Comparison of ENCODE assay signal across 22 mouse cellular contexts in genomic region chr14:32150872-32151271, GRCm38 (mm10). TPM values are rescaled to one million over a fixed set of nuclear protein-coding genes. Genes with fewer than 3 reads are reported as not detected.
A peak's percentile ranks its signal among the peaks of the same experiment; 100 is the strongest.
DNase-seq lines count a peak whose midpoint lies in the region; ATAC-seq and TF ChIP-seq lines count a peak whose summit lies in the region.
"Had no signal": no experiment of that assay in that cellular context is flagged by ENCODE, and none has a peak within 500 bp of the region (broad histone marks: within the 10 kb centered on the region; RNA-seq: fewer than 3 reads in every experiment).

No protein-coding gene starts in this region.

- no peak overlapping the region for H3K9ac ChIP-seq in intestine, postnatal 0 days (ENCODE audit: low read depth, low read length)
- H3K9ac ChIP-seq in intestine, embryonic 15.5 days: no peak overlapping the region
- no peak overlapping the region for H3K9ac ChIP-seq in liver, postnatal 0 days (replicated peaks)
- H3K9ac ChIP-seq in CH12.LX (ENCODE audit: insufficient read depth, low read depth): no peak overlapping the region
- H3K9ac ChIP-seq: embryonic facial prominence, embryonic 13.5 days; forebrain, embryonic 13.5 days; heart, embryonic 15.5 days; hindbrain, embryonic 14.5 days had no signal

- no peak for DNase-seq in liver, postnatal 0 days
- DNase-seq in liver (no peak), CH12.LX (ENCODE audit: extremely low read depth) (no peak), adipocyte (ENCODE audit: low spot score) (peak; percentile 49)
- no peak for DNase-seq in cerebellum, adult 9-11 months
- DNase-seq: adrenal gland, postnatal 10 days; cerebellum, adult 11-12 months; cerebellum, adult 9-10 months; cerebellum, postnatal 36 days; gastrocnemius, adult 2 months; gastrocnemius, postnatal 25 days had no signal

- H3K79me2 ChIP-seq in CH12.LX (replicated peaks; ENCODE audit: control insufficient read depth, extremely low read depth, insufficient read depth, poor library complexity, severe bottlenecking): no peaks in the 10 kb centered on the region

- no peak for TF ChIP-seq POLR2A in CH12.LX (IDR thresholded peaks at IDR 0.05; ENCODE audit: low read depth, low read length)

- TF ChIP-seq RAD21 in CH12.LX (IDR thresholded peaks at IDR 0.05; ENCODE audit: low read depth, low read length): peak; percentile 48

- H3K9me3 ChIP-seq in intestine, postnatal 0 days (ENCODE audit: control insufficient read depth): no peaks in the 10 kb centered on the region
- no peaks in the 10 kb centered on the region for H3K9me3 ChIP-seq in intestine, embryonic 15.5 days
- H3K9me3 ChIP-seq in liver, postnatal 0 days (ENCODE audit: low read length): peaks cover 6% of the 10 kb centered on the region
- peaks cover 13% of the 10 kb centered on the region for H3K9me3 ChIP-seq in CH12.LX (replicated peaks; ENCODE audit: low read length)
- H3K9me3 ChIP-seq: embryonic facial prominence, embryonic 13.5 days; heart, embryonic 15.5 days had no signal

- peak; percentile 58 for TF ChIP-seq CTCF in intestine, postnatal 0 days (IDR thresholded peaks at IDR 0.05; ENCODE audit: low read depth)
- TF ChIP-seq CTCF in liver, postnatal 0 days (IDR thresholded peaks at IDR 0.05; ENCODE audit: low read depth): peak; percentile 55
- peak in 1 of 2 experiments; percentile 46; a peak in 2 of 4 replicates for TF ChIP-seq CTCF in CH12.LX (conservative IDR thresholded peaks at IDR 0.05 in 1 of 2, IDR thresholded peaks at IDR 0.05 in 1 of 2; ENCODE audit: low read depth in 2 of 2, low read length in 2 of 2)

- TF ChIP-seq EP300 in liver, postnatal 0 days (IDR thresholded peaks at IDR 0.05; ENCODE audit: low read depth): no peak
- no peak for TF ChIP-seq EP300 in CH12.LX (IDR thresholded peaks at IDR 0.05; ENCODE audit: low read length)

- H3K4me2 ChIP-seq in intestine, postnatal 0 days (replicated peaks; ENCODE audit: low read depth): no peak overlapping the region
- no peak overlapping the region for H3K4me2 ChIP-seq in intestine, embryonic 15.5 days (replicated peaks)
- H3K4me2 ChIP-seq in liver, postnatal 0 days (ENCODE audit: low read depth, low read length): no peak overlapping the region
- H3K4me2 ChIP-seq in CH12.LX (ENCODE audit: insufficient read depth, low read depth, poor library complexity, severe bottlenecking): no peak overlapping the region
- H3K4me2 ChIP-seq: embryonic facial prominence, embryonic 13.5 days; forebrain, embryonic 13.5 days; heart, embryonic 11.5 days; heart, embryonic 15.5 days; hindbrain, embryonic 14.5 days had no signal

- H3K36me3 ChIP-seq in intestine, postnatal 0 days (ENCODE audit: control insufficient read depth, insufficient read depth): no peaks in the 10 kb centered on the region
- no peaks in the 10 kb centered on the region for H3K36me3 ChIP-seq in intestine, embryonic 15.5 days
- H3K36me3 ChIP-seq in liver, postnatal 0 days (replicated peaks; ENCODE audit: insufficient read depth, low read length): no peaks in the 10 kb centered on the region
- H3K36me3 ChIP-seq in CH12.LX (replicated peaks in 1 of 2; ENCODE audit: control insufficient read depth in 1 of 2, insufficient read depth in 1 of 2, low read length in 1 of 2): no peaks in the 10 kb centered on the region
- H3K36me3 ChIP-seq: embryonic facial prominence, embryonic 13.5 days; G1E; heart, embryonic 15.5 days; hindbrain, embryonic 10.5 days had no signal

- in situ Hi-C loops in CH12.LX (cut with MboI; ENCODE audit: low pct_ligation_motif_present, low pct_unique_long_range_greater_than_20kb, low sequenced_read_pairs): loop anchor here (5.0 kb wide), 1 partner anchor 36 kb away; no protein-coding TSS in a partner anchor

- H3K27ac ChIP-seq in intestine, postnatal 0 days (ENCODE audit: low read depth, low read length): no peak overlapping the region
- H3K27ac ChIP-seq in intestine, embryonic 15.5 days: no peak overlapping the region
- H3K27ac ChIP-seq in liver, postnatal 0 days (ENCODE audit: low read depth): no peak overlapping the region
- H3K27ac ChIP-seq in CH12.LX (ENCODE audit: insufficient read depth, low read depth): no peak overlapping the region
- H3K27ac ChIP-seq: embryonic facial prominence, embryonic 13.5 days; forebrain, embryonic 13.5 days; gastrocnemius, adult 2 months; heart, embryonic 15.5 days; hindbrain, embryonic 10.5 days; hindbrain, embryonic 14.5 days had no signal

- dilution Hi-C loops in CH12.LX (cut with MboI; ENCODE audit: extremely low pct_ligation_motif_present, extremely low pct_unique_long_range_greater_than_20kb, low sequenced_read_pairs): no loop called here

- H3K27me3 ChIP-seq in intestine, postnatal 0 days (replicated peaks; ENCODE audit: control insufficient read depth, insufficient read depth, low read length): no peaks in the 10 kb centered on the region
- no peaks in the 10 kb centered on the region for H3K27me3 ChIP-seq in intestine, embryonic 15.5 days (replicated peaks)
- H3K27me3 ChIP-seq in liver, postnatal 0 days (ENCODE audit: insufficient read depth, low read length): no peaks in the 10 kb centered on the region
- no peaks in the 10 kb centered on the region for H3K27me3 ChIP-seq in CH12.LX (replicated peaks)
- H3K27me3 ChIP-seq: embryonic facial prominence, embryonic 13.5 days; forebrain, embryonic 13.5 days; heart, embryonic 15.5 days had no signal

- H3K4me1 ChIP-seq in intestine, postnatal 0 days (replicated peaks; ENCODE audit: control insufficient read depth, insufficient read depth, low read length): no peaks in the 10 kb centered on the region
- no peaks in the 10 kb centered on the region for H3K4me1 ChIP-seq in intestine, embryonic 15.5 days (replicated peaks)
- peaks cover 10% of the 10 kb centered on the region for H3K4me1 ChIP-seq in liver, postnatal 0 days (ENCODE audit: insufficient read depth)
- no peaks in the 10 kb centered on the region for H3K4me1 ChIP-seq in CH12.LX (ENCODE audit: control insufficient read depth in 1 of 2, insufficient read depth in 2 of 2)
- H3K4me1 ChIP-seq: embryonic facial prominence, embryonic 13.5 days; forebrain, embryonic 13.5 days; heart, embryonic 15.5 days; hindbrain, embryonic 10.5 days had no signal

- ATAC-seq in intestine, postnatal 0 days: no peak
- no peak for ATAC-seq in intestine, embryonic 15.5 days
- no peak for ATAC-seq in liver, postnatal 0 days
- ATAC-seq: forebrain, embryonic 13.5 days had no signal

- no peak overlapping the region for H3K4me3 ChIP-seq in intestine, postnatal 0 days (ENCODE audit: low read depth, low read length)
- no peak overlapping the region for H3K4me3 ChIP-seq in intestine, embryonic 15.5 days (replicated peaks)
- H3K4me3 ChIP-seq in liver, postnatal 0 days (ENCODE audit: low read depth, low read length): no peak overlapping the region
- H3K4me3 ChIP-seq in CH12.LX (replicated peaks in 1 of 3; ENCODE audit: low read depth in 2 of 3, low read length in 2 of 3, poor library complexity in 1 of 3): no peak overlapping the region
- H3K4me3 ChIP-seq: embryonic facial prominence, embryonic 13.5 days; forebrain, embryonic 13.5 days; gastrocnemius, adult 2 months; heart, embryonic 15.5 days; hindbrain, embryonic 10.5 days had no signal

- 82% methylated on average over 2 of the region's 2 CpGs for WGBS in intestine, postnatal 0 days
- WGBS in intestine, embryonic 15.5 days: 90% methylated on average over 2 of the region's 2 CpGs
- 83% methylated on average over 2 of the region's 2 CpGs for WGBS in liver, postnatal 0 days (ENCODE audit: insufficient replicate concordance)

TF ChIP-seq in CH12.LX, 34 proteins besides CTCF, POLR2A, EP300 and RAD21 (continues in another document):
- TF ChIP-seq NELFE (IDR thresholded peaks at IDR 0.05; ENCODE audit: low read depth, low read length) (no peak), MEF2A (IDR thresholded peaks at IDR 0.05; ENCODE audit: borderline replicate concordance, low read depth, low read length) (no peak), MAFK (IDR thresholded peaks at IDR 0.05; ENCODE audit: insufficient replicate concordance, low read length) (no peak), ETS1 (conservative IDR thresholded peaks at IDR 0.05; ENCODE audit: low read depth, low read length) (no peak), E2F4 (IDR thresholded peaks at IDR 0.05; ENCODE audit: insufficient replicate concordance, low read depth, low read length) (no peak), ELF1 (IDR thresholded peaks at IDR 0.05; ENCODE audit: low read depth, low read length) (no peak), MYC (IDR thresholded peaks at IDR 0.05; ENCODE audit: low read depth, low read length) (no peak), USF1 (IDR thresholded peaks at IDR 0.05; ENCODE audit: low read depth, low read length) (no peak)

RNA-seq across cellular contexts. Expression of gene Ncoa4, which starts 8.8 kb away (rescaled TPM):
- 239 and 254 TPM in 2 replicates for polyA plus RNA-seq in intestine, postnatal 0 days (2015; fragmentation: Nextera tagmentation; extraction: Ambion mirVana)
- polyA plus RNA-seq in intestine, embryonic 15.5 days (2015; fragmentation: Nextera tagmentation; extraction: Ambion mirVana): 164 and 166 TPM in 2 replicates
- 126 and 141 TPM in 2 replicates for polyA plus RNA-seq in liver, postnatal 0 days (2015; fragmentation: Nextera tagmentation; extraction: Ambion mirVana)
- total RNA-seq in CH12.LX (2012; rRNA removed) (41.6 and 47.6 TPM in 2 replicates), CH12.LX (2014; rRNA removed) (102 and 109 TPM in 2 replicates)
- 59.3 and 63.9 TPM in 2 replicates for polyA plus RNA-seq in CH12.LX (2012; ENCODE audit: insufficient read length, low read depth)

RNA-seq across cellular contexts. Expression of gene Msmb, which starts 9.0 kb away (rescaled TPM):
- polyA plus RNA-seq in intestine, postnatal 0 days (2015; fragmentation: Nextera tagmentation; extraction: Ambion mirVana): not detected in 2 replicates
- polyA plus RNA-seq in intestine, embryonic 15.5 days (2015; fragmentation: Nextera tagmentation; extraction: Ambion mirVana): not detected in 2 replicates
- 0.22 and 0.44 TPM in 2 replicates for polyA plus RNA-seq in liver, postnatal 0 days (2015; fragmentation: Nextera tagmentation; extraction: Ambion mirVana)
- total RNA-seq in CH12.LX (2012; rRNA removed): not detected in 2 replicates
- not detected in 2 replicates for total RNA-seq in CH12.LX (2014; rRNA removed)
- polyA plus RNA-seq in CH12.LX (2012; ENCODE audit: insufficient read length, low read depth): not detected in 2 replicates
- total RNA-seq: adrenal gland, postnatal 10 days; gastrocnemius, adult 2 months; gastrocnemius, postnatal 25 days; granulocyte monocyte progenitor cell, adult 5-6 weeks; heart, postnatal 25 days had no signal
- polyA plus RNA-seq: embryonic facial prominence, embryonic 13.5 days; forebrain, embryonic 13.5 days; G1E; heart, embryonic 11.5 days; heart, embryonic 15.5 days; hindbrain, embryonic 10.5 days; hindbrain, embryonic 14.5 days had no signal

RNA-seq across cellular contexts. Expression of gene Timm23, which starts 50.8 kb away (rescaled TPM):
- 196 and 209 TPM in 2 replicates for polyA plus RNA-seq in intestine, postnatal 0 days (2015; fragmentation: Nextera tagmentation; extraction: Ambion mirVana)
- polyA plus RNA-seq in intestine, embryonic 15.5 days (2015; fragmentation: Nextera tagmentation; extraction: Ambion mirVana): 335 and 338 TPM in 2 replicates
- polyA plus RNA-seq in liver, postnatal 0 days (2015; fragmentation: Nextera tagmentation; extraction: Ambion mirVana): 211 and 219 TPM in 2 replicates
- total RNA-seq in CH12.LX (2012; rRNA removed): 285 and 389 TPM in 2 replicates
- total RNA-seq in CH12.LX (2014; rRNA removed): 496 and 558 TPM in 2 replicates
- 425 and 495 TPM in 2 replicates for polyA plus RNA-seq in CH12.LX (2012; ENCODE audit: insufficient read length, low read depth)

RNA-seq across cellular contexts. Expression of gene Parg, which starts 50.9 kb away (rescaled TPM):
- 15.7 and 19.7 TPM in 2 replicates for polyA plus RNA-seq in intestine, postnatal 0 days (2015; fragmentation: Nextera tagmentation; extraction: Ambion mirVana)
- 35.9 and 37.0 TPM in 2 replicates for polyA plus RNA-seq in intestine, embryonic 15.5 days (2015; fragmentation: Nextera tagmentation; extraction: Ambion mirVana)
- 7.0 and 7.4 TPM in 2 replicates for polyA plus RNA-seq in liver, postnatal 0 days (2015; fragmentation: Nextera tagmentation; extraction: Ambion mirVana)
- 36.3 and 39.9 TPM in 2 replicates for total RNA-seq in CH12.LX (2012; rRNA removed)
- 66.1 and 77.9 TPM in 2 replicates for total RNA-seq in CH12.LX (2014; rRNA removed)
- 25.7 and 40.6 TPM in 2 replicates for polyA plus RNA-seq in CH12.LX (2012; ENCODE audit: insufficient read length, low read depth)
